Mouse (Mus musculus) hindbrain, embryonic 15.5 days (tissue): ENCODE results near the gene Rnft2. TPM values are rescaled to one million over a fixed set of nuclear protein-coding genes. Genes with fewer than 3 reads are reported as not detected.
A peak's percentile ranks its signal among the peaks of the same experiment; 100 is the strongest.

ENCODE experiments used
- ATAC-seq: fragments of 200-750 bp; cut with Nextera tagmentation; 2 replicates; pipeline ENCODE4 v1.8.0; 2017; ENCODE audit warnings: low read depth, moderate number of reproducible peaks, moderate TSS enrichment; ENCODE audit not compliant: low FRiP score
- H3K27ac ChIP-seq: fragments of 300-500 bp; sonication (generic); replicated peaks from 2 replicates; pipeline ENCODE4 v1.5.1; 2015; ENCODE audit warnings: mild to moderate bottlenecking, inconsistent platforms
- H3K27me3 ChIP-seq: fragments of 300-500 bp; sonication (generic); 2 replicates; pipeline ENCODE4 v1.6.1; 2015; ENCODE audit warnings: control low read depth, inconsistent platforms
- H3K36me3 ChIP-seq: fragments of 300-500 bp; sonication (generic); 2 replicates; pipeline ENCODE4 v1.6.1; 2015; ENCODE audit warnings: control low read depth, inconsistent platforms
- H3K4me1 ChIP-seq: fragments of 300-500 bp; sonication (generic); replicated peaks from 2 replicates; pipeline ENCODE4 v1.6.1; 2015; ENCODE audit warnings: control low read depth, inconsistent platforms
- H3K4me2 ChIP-seq: fragments of 300-500 bp; sonication (generic); 2 replicates; pipeline ENCODE4 v1.6.1; 2015; ENCODE audit warnings: moderate library complexity, mild to moderate bottlenecking, inconsistent platforms
- H3K4me3 ChIP-seq: fragments of 300-500 bp; sonication (generic); 2 replicates; pipeline ENCODE4 v1.5.1; 2015; ENCODE audit warnings: mild to moderate bottlenecking, inconsistent platforms
- H3K9ac ChIP-seq: fragments of 300-500 bp; sonication (generic); 2 replicates; pipeline ENCODE4 v1.6.1; 2015; ENCODE audit warnings: inconsistent platforms
- H3K9me3 ChIP-seq: fragments of 300-500 bp; sonication (generic); 2 replicates; pipeline ENCODE4 v1.6.1; 2016; ENCODE audit warnings: control low read depth, inconsistent platforms
- WGBS: fragments of 180-500 bp; shearing (Covaris S2); methylation state at CpG from one replicate; pipeline ENCODE4 v1.1.7; 2015; 5-methylcytosine and 5-hydroxymethylcytosine counted together
- polyA plus RNA-seq: library from polyadenylated mRNA; unstranded; fragments of >200 nt; fragmentation: Nextera tagmentation; extraction: Ambion mirVana; gene quantifications from 2 replicates; pipeline ENCODE4 v1.2.1, GENCODE M21; 2015

Gene Rnft2
- polyA plus RNA-seq, 1 experiment from 2014 or later: 13.6 TPM

DNA sequence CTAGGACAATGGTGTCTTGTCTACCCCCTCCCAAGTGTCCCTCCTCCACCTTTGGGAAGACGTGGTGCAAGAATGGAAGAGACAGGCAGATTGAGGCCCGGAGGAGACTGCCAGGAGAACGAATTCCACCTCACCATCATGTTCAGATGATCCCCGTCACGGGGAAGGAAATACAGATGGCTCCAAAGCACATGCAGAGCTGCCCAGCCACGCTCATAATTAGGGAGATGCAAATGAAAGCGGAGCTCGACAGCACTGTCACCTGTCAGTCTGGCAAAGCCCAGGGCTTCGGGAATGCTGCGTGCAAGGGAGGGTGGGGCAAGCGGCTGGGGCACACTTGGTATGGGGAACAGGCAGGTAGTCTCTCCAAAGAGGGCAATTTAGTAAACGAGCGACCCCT lies 47.5 kb downstream of the Rnft2 start:
- H3K9ac ChIP-seq: no peak overlapping the region
- no peak overlapping the region for H3K27ac ChIP-seq
- H3K9me3 ChIP-seq: no peaks in the 10 kb centered on the region
- WGBS: 70% methylated on average over 13 of the region's 13 CpGs
- peaks cover 5% of the 10 kb centered on the region for H3K4me1 ChIP-seq
- peaks cover 3% of the 10 kb centered on the region; the same call in 1 of the 2 replicates for H3K36me3 ChIP-seq
- ATAC-seq: no peak
- no peak overlapping the region for H3K4me2 ChIP-seq
- H3K4me3 ChIP-seq: no peak overlapping the region
- no peaks in the 10 kb centered on the region for H3K27me3 ChIP-seq

DNA sequence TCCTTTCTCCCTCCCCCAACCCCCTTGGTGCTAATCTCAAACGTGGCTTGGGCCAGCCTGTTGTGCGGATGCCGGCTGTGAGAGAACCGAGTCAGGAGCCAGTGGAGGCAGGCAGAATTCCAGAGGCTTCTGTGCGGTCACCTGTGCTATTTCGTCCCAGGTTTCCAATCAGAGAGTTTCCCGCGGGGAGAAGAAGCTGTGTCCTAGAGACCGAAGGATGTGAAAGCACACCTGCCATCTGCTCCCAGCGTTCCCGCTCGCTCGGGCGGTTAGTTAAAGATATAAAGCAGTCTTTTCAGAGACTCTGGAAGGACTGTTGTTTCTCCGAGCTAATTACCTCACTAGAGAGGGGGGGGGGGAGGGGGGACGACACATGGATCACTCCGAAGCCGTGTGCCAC lies 52.7 kb downstream of the Rnft2 start:
- no peak overlapping the region for H3K4me3 ChIP-seq
- H3K27me3 ChIP-seq: no peaks in the 10 kb centered on the region
- WGBS: 20% methylated on average over 18 of the region's 18 CpGs
- H3K36me3 ChIP-seq: no peaks in the 10 kb centered on the region
- H3K4me1 ChIP-seq: peaks cover 19% of the 10 kb centered on the region
- 0 out of 2 replicates have a peak overlapping the region, but pooled peaks have one; percentile 31 for H3K27ac ChIP-seq
- no peaks in the 10 kb centered on the region for H3K9me3 ChIP-seq
- 0 out of 2 replicates have a peak, but pooled peaks have one; percentile 1 for ATAC-seq
- no peak overlapping the region for H3K4me2 ChIP-seq
- H3K9ac ChIP-seq: no peak overlapping the region

DNA sequence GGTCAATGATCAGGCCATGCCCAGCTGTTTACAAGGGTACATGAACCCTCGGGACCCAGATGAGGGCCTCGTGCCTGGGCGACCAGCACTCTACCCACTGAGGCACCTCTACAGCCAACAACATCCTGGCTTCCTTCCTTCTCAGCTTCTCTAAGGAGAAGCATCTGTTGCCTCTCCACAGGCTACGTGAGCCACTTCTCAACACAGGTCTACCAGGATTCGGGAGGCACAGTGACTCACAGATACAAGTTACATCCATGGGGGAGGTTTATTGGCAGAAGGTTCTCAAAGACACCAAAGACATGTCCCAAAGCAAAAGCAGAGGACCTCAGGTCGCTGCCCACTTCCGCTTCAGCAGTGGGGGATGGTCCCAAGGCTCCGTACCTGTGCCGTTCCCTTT lies 54.4 kb downstream of the Rnft2 start:
- Histone ChIP-seq H3K9me3 (no peaks in the 10 kb centered on the region), H3K4me1 (peaks cover 23% of the 10 kb centered on the region), H3K9ac (no peak overlapping the region), H3K36me3 (no peaks in the 10 kb centered on the region), H3K4me3 (no peak overlapping the region), H3K27me3 (no peaks in the 10 kb centered on the region), H3K27ac (no peak overlapping the region), H3K4me2 (no peak overlapping the region)
- 88% methylated on average over 9 of the region's 9 CpGs for WGBS
- ATAC-seq: no peak

DNA sequence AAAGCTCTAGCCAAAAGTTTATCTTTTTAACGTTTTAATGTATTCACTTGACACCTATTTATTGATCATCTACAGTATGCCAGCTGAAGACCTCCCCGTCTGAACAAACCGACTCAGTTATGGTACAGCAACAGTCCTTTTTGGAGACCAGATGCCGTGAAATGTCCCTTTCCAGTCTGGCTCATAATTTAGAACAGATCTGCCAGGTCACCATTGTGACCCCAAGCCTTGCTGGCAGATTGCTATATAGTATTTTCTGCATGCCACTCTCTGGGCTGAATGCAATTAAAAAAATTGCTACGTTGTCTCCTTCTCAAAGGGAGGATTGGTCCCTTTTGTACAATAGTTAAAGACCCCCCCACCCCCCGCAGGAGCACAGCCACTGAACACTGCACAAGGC lies 56.6 kb downstream of the Rnft2 start:
- H3K4me2 ChIP-seq: no peak overlapping the region
- no peak for ATAC-seq
- no peaks in the 10 kb centered on the region for H3K36me3 ChIP-seq
- no peak overlapping the region for H3K9ac ChIP-seq
- H3K4me1 ChIP-seq: peaks cover 23% of the 10 kb centered on the region
- H3K4me3 ChIP-seq: no peak overlapping the region
- WGBS: 53% methylated on average over 6 of the region's 6 CpGs
- no peak overlapping the region for H3K27ac ChIP-seq
- no peaks in the 10 kb centered on the region for H3K9me3 ChIP-seq
- no peaks in the 10 kb centered on the region for H3K27me3 ChIP-seq

DNA sequence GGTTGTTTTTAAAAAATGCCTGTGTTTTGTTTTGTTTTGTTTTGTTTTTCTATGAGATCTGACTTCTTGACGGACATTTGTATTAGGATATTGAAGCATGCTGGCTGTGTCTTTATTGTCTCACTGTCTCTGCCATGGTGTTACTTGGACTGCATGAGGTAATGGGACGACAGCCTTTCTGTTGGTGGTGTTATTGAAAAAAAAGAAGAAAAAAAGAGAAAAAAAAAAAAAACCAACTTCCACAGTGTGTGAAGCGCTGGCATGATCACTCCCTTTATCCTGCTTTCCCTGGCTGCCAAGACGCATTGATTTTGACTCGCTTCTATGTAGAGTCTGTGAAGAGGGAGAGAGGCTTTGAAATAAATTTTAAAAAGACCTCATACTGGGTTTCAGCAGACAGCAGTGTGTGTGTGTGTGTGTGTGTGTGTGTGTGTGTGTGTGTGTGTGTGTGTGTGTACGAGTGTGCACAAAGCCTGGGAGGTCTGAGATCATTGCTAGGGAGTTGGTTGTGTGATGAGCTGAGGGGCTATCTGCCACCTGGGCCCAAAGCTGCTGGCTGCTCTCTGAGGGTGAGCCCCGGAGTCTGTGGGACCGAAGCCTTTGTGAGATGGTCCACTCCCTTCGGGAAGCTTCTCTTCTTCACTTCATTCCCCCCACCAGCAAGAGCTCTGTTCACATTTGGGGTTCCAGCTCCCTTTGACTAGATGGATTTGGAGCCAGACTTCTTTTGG lies 57.8 kb downstream of the Rnft2 start:
- no peak overlapping the region for H3K4me3 ChIP-seq
- 46% methylated on average over 9 of the region's 9 CpGs for WGBS
- H3K9me3 ChIP-seq: no peaks in the 10 kb centered on the region
- H3K27me3 ChIP-seq: no peaks in the 10 kb centered on the region
- H3K9ac ChIP-seq: no peak overlapping the region
- no peaks in the 10 kb centered on the region for H3K36me3 ChIP-seq
- ATAC-seq: peak; percentile 39; the same call in 1 of the 2 replicates
- H3K4me1 ChIP-seq: peaks cover 15% of the 10 kb centered on the region
- H3K27ac ChIP-seq: peak overlapping the region; percentile 52
- no peak overlapping the region for H3K4me2 ChIP-seq

DNA sequence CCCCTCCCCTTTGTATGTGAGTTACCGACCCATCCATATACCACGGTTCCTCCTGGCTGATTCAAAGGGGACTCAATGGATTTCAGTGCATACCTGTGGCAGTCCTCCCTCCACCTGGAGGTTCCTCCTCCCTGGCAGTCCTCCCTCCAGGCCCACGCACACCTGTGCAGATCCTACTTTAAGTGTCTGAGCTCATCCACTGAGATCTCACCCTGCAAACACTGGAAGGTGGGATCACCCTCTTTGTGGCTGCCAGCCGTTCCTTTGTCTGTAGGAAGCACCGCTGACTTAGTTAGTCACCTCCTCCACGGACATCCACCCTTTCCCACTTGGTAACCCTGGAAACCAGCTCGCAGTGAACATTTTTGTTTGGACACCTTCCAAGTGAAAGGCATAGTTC lies 67.3 kb downstream of the Rnft2 start:
- H3K4me2 ChIP-seq: no peak overlapping the region
- peaks cover 29% of the 10 kb centered on the region for H3K27me3 ChIP-seq
- H3K9me3 ChIP-seq: no peaks in the 10 kb centered on the region
- ATAC-seq: no peak
- no peak overlapping the region for H3K9ac ChIP-seq
- no peak overlapping the region for H3K4me3 ChIP-seq
- 65% methylated on average over 7 of the region's 7 CpGs for WGBS
- H3K36me3 ChIP-seq: no peaks in the 10 kb centered on the region
- no peak overlapping the region for H3K27ac ChIP-seq
- peaks cover 7% of the 10 kb centered on the region for H3K4me1 ChIP-seq

DNA sequence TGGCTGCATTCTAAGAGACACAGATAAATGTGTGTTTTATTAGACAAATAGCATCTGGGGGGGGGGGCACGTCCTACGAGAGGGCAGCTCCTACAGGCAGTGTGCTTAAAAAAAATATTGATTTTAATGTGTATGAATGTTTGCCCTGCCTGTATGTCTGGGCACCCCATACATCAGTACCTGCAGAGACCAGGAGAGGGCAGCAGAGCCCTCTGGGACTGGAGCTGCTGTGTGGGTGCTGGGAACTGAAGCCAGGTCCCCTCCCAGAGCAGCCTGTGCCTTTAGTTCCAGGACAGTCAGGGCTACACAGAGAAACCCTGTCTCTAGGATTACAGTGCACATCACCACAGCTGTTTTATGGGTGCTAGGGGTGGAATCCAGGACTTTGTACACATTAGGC lies 69.8 kb downstream of the Rnft2 start:
- Histone ChIP-seq H3K9ac (no peak overlapping the region), H3K27ac (no peak overlapping the region), H3K9me3 (no peaks in the 10 kb centered on the region), H3K4me3 (no peak overlapping the region), H3K27me3 (peaks cover 44% of the 10 kb centered on the region), H3K36me3 (no peaks in the 10 kb centered on the region), H3K4me2 (peak overlapping the region; percentile 60), H3K4me1 (peaks cover 26% of the 10 kb centered on the region)
- 24% methylated on average over 2 of the region's 2 CpGs for WGBS
- no peak for ATAC-seq

DNA sequence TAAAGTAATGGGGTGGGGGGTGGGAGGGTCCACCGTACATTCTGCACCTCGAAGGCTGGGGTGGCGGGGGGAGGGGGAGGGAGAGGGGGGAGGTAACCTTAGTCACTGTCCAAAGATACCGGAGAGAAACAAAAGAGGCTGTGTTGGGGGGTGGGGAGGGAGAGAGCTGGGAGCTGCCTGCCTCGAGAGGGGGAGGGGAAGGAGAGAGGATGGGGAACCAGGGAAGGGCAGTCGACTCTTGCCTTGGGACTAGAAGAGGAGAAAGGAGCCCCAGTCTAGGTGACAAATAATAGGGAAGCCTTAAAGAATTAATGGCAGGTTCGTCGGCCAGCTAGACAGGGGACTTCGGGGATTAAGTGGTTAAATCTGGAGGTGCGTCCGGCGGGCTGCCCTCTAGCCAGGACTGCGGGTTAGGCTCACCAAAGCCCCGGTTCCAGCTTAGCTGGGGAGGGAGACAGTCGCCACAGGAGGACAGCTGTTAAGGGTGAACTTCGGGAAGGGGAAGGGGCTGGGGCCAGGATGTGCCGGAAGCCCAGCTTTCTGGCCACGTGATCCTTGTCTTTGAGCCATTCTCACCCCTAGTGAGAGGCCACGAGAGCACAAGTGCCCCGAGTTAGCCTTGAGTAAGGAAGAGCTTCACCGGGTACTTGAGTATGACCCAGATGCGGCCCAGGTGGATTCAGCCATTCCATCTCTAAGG lies 70.5 kb downstream of the Rnft2 start:
- Histone ChIP-seq H3K27me3 (peaks cover 46% of the 10 kb centered on the region), H3K9ac (peak overlapping the region; percentile 27; the same call in 1 of the 2 replicates)
- ATAC-seq: no peak

DNA sequence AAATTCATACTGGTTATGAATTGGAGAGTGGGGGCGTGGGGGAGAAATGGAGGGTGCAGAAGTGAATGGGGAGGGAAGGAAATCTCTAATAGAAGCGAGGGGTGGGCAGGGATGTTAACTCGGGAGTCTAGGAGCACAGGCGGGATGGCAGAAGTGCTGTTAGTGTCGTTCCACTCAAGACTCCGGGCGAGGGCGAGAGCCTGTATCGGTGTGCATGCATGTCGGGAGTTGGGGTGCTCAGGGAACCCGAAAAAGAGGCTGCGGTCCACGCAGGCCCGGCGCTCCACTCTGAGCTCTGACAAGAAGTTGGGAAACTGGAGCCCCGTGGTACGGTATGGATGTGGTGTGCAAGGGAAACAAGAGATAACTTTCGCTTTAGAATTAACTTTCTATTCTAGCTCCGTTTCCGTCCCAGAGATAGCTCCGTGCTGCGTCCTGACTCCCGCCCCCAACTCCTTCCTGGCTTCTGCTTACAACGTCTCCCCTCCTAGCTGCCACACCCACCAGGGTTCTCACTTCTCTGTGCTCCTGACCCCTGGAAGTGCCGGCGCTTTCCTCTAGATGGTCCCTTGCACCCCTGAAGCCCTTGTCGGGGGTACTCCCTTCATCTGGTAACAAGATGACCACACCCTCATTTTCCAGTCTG lies 72.7 kb downstream of the Rnft2 start:
- H3K9ac ChIP-seq: no peak overlapping the region
- under 1% methylated on average over 27 of the region's 27 CpGs for WGBS

More for the DNA sequence above, 70.5 kb downstream of the Rnft2 start:
- Histone ChIP-seq H3K36me3 (no peaks in the 10 kb centered on the region), H3K4me1 (peaks cover 31% of the 10 kb centered on the region), H3K27ac (no peak overlapping the region), H3K9me3 (no peaks in the 10 kb centered on the region), H3K4me2 (peak overlapping the region; percentile 60), H3K4me3 (peak overlapping the region; percentile 31)
- 1% methylated on average over 22 of the region's 22 CpGs for WGBS

DNA sequence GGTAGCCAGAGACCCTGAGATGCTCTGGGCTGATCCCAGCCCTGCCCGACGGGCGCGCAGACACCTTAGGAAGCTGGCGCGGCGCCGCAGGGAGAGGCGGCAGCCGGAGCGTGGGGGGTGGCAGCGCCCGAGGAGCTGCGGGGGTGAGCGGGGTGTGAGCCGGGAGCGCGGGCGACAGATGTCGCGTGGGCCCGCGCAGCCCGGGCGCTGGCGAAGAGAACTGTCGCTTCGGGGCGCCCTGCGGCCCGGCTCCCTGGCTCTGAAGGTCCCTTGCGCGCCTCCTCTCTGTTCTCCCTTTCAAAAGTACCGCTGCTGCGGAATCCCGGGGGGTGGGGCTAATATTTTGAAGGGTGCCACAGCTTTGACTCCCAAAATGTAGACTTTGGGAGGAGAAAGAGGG lies 73.3 kb downstream of the Rnft2 start:
- Histone ChIP-seq H3K36me3 (no peaks in the 10 kb centered on the region), H3K9me3 (no peaks in the 10 kb centered on the region), H3K4me3 (peak overlapping the region; percentile 63), H3K27me3 (peaks cover 59% of the 10 kb centered on the region), H3K4me2 (peak overlapping the region; percentile 98), H3K4me1 (peaks cover 40% of the 10 kb centered on the region), H3K9ac (no peak overlapping the region), H3K27ac (no peak overlapping the region)
- WGBS: under 1% methylated on average over 35 of the region's 36 CpGs
- no peak for ATAC-seq

More for the DNA sequence above, 72.7 kb downstream of the Rnft2 start:
- Histone ChIP-seq H3K27ac (no peak overlapping the region), H3K27me3 (peaks cover 59% of the 10 kb centered on the region), H3K4me1 (peaks cover 40% of the 10 kb centered on the region), H3K4me3 (peak overlapping the region; percentile 63), H3K9me3 (no peaks in the 10 kb centered on the region), H3K36me3 (no peaks in the 10 kb centered on the region), H3K4me2 (peak overlapping the region; percentile 98)
- ATAC-seq: no peak

DNA sequence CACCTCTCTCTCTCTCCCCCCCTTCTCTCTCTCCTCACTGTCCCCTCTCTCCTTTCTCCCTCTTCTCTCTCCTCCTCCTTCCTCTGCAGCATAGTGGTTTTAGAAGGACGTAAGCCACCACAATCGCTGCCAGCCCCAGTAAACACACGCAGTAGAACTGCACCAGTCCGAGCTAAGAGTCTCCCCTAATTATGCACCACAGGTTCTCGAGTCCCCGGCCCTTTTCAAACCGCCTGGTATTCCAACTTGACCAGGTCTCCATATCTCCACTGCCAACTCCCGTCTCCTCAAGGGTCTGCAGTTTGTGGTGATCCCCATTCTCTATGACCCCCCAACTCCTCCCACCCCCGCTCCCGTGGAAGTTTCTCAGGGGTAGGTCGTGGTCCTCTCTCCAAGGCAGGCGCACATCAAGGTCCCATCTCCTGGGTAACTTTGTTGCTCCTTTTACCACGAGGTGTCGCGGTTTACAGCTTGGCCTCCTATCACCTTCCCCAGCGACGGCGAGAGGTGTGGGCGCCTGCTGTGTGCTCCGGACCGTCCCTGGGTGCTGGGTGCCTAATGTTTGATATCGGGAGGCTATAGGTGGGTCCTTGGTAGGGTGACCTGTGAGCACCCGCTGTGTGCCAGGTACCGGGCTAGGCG lies 73.9 kb downstream of the Rnft2 start:
- Histone ChIP-seq H3K4me3 (peak overlapping the region; percentile 63), H3K4me2 (peak overlapping the region; percentile 98), H3K36me3 (no peaks in the 10 kb centered on the region), H3K4me1 (peaks cover 40% of the 10 kb centered on the region), H3K9ac (no peak overlapping the region), H3K27me3 (peaks cover 56% of the 10 kb centered on the region), H3K27ac (no peak overlapping the region), H3K9me3 (no peaks in the 10 kb centered on the region)
- no peak for ATAC-seq
- WGBS: under 1% methylated on average over 25 of the region's 25 CpGs
